Mouse (Mus musculus): ENCODE measurements around the gene Spag9.

DNA sequence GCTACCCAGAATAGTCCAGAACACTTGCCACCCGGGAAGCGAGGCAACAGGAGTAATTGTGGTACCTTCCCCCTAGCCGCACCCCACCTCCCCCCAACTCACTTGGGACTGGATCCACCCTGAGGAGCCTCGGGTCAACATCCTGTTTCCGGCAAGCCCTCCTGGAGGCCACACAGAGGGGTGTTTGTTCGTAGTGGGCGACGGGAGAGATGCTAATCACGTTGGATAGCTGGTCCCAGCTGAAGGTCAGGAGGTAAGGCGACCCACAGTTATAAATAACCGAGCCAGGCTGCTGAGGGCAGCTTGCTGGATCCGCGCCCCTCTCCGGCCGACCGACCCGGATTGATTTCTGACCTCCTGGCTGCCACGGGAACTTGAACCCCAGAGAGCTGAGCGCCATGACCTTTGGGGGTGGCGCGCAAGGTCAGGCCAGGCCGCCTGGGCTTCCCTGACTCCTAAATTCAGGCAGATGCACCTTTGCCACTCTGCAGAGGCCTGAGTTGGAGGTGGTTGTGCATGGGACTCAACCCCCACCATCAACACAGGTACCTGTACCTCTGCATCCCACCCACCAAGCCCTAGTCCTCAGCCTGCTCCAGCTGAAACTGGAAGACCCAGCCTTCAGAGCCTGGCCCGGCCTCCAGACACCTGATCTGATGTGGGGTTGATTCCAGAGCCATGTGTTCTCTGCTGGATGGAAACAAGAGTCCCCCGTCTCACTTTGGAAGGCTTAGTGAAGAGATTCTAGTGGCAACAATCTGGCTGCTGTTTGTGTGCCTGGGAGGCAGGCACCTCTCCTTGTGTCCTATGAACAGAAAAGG, 142.7 kb downstream of the Spag9 start:
- TF ChIP-seq CTCF (IDR thresholded peaks at IDR 0.05) (no peak), POLR2A (IDR thresholded peaks at IDR 0.05; ENCODE audit: insufficient read depth, low read depth, low read length) (no peak)

Data from heart, adult 2 months (tissue).